Mouse (Mus musculus): ENCODE data around the gene Hao2. TPM values are rescaled to one million over a fixed set of nuclear protein-coding genes. Genes with fewer than 3 reads are reported as not detected.

Gene Hao2
- 20.8 and 30.0 TPM in 2 replicates for total RNA-seq (2014; rRNA removed)
- polyA plus RNA-seq (2012; rRNA removed): 18.7 and 33.7 TPM in 2 replicates

- Histone ChIP-seq H3K27me3 (ENCODE audit: control insufficient read depth, insufficient read depth, low read length) (peaks cover 5% of the 10 kb centered on the region; the same call in 1 of the 2 replicates), H3K4me3 (ENCODE audit: insufficient read depth, low read depth, low read length) (no peak within 1 kb of the TSS), H3K79me2 (ENCODE audit: control insufficient read depth, insufficient read depth, low read length) (no peaks in the 10 kb centered on the region), H3K9ac (ENCODE audit: low read depth, low read length) (no peak within 1 kb of the TSS), H3K27ac (replicated peaks; ENCODE audit: insufficient read depth, low read depth, low read length) (no peak within 1 kb of the TSS), H3K4me1 (ENCODE audit: control insufficient read depth, insufficient read depth, low read length) (no peaks in the 10 kb centered on the region), H3K36me3 (ENCODE audit: control insufficient read depth, insufficient read depth, low read length) (no peaks in the 10 kb centered on the region)
- peak; percentile 57 for DNase-seq (ENCODE audit: extremely low read depth, low read depth, low spot score)
- 25% methylated on average over 3 of the region's 3 CpGs for WGBS
- TF ChIP-seq POLR2A (IDR thresholded peaks at IDR 0.05; ENCODE audit: extremely low read depth, insufficient read depth, low read length) (no peak), CTCF (IDR thresholded peaks at IDR 0.05; ENCODE audit: low read depth, low read length) (no peak)
Observed at GRCm38 (mm10) chr3:98893057-98893772, at the start of gene Hao2. TSS of gene Hao2 (minus strand) at chr3:98893239.

GRCm38 (mm10) chr3:98941601-98942000 is 48.6 kb upstream of the Hao2 start:
- Histone ChIP-seq H3K36me3 (ENCODE audit: control insufficient read depth, insufficient read depth, low read length) (no peaks in the 10 kb centered on the region), H3K4me3 (ENCODE audit: insufficient read depth, low read depth, low read length) (no peak overlapping the region), H3K79me2 (ENCODE audit: control insufficient read depth, insufficient read depth, low read length) (no peaks in the 10 kb centered on the region), H3K4me1 (ENCODE audit: control insufficient read depth, insufficient read depth, low read length) (no peaks in the 10 kb centered on the region), H3K27ac (replicated peaks; ENCODE audit: insufficient read depth, low read depth, low read length) (no peak overlapping the region), H3K9ac (ENCODE audit: low read depth, low read length) (no peak overlapping the region), H3K27me3 (ENCODE audit: control insufficient read depth, insufficient read depth, low read length) (peaks cover 10% of the 10 kb centered on the region; the same call in 1 of the 2 replicates)
- TF ChIP-seq POLR2A (IDR thresholded peaks at IDR 0.05; ENCODE audit: extremely low read depth, insufficient read depth, low read length): no peak
- 45% methylated on average over 10 of the region's 10 CpGs for WGBS
- no peak for DNase-seq (ENCODE audit: extremely low read depth, low read depth, low spot score)

- no peak for TF ChIP-seq POLR2A (IDR thresholded peaks at IDR 0.05; ENCODE audit: extremely low read depth, insufficient read depth, low read length)
- no peak for TF ChIP-seq CTCF (IDR thresholded peaks at IDR 0.05; ENCODE audit: low read depth, low read length)
- H3K9ac ChIP-seq (ENCODE audit: low read depth, low read length): no peak overlapping the region
- H3K27me3 ChIP-seq (ENCODE audit: control insufficient read depth, insufficient read depth, low read length): peaks cover 10% of the 10 kb centered on the region; the same call in 1 of the 2 replicates
- H3K27ac ChIP-seq (replicated peaks; ENCODE audit: insufficient read depth, low read depth, low read length): no peak overlapping the region
- no peak overlapping the region for H3K4me3 ChIP-seq (ENCODE audit: insufficient read depth, low read depth, low read length)
- H3K36me3 ChIP-seq (ENCODE audit: control insufficient read depth, insufficient read depth, low read length): no peaks in the 10 kb centered on the region
- DNase-seq (ENCODE audit: extremely low read depth, low read depth, low spot score): no peak
- H3K4me1 ChIP-seq (ENCODE audit: control insufficient read depth, insufficient read depth, low read length): no peaks in the 10 kb centered on the region
- 20% methylated on average over 24 of the region's 24 CpGs for WGBS
- H3K79me2 ChIP-seq (ENCODE audit: control insufficient read depth, insufficient read depth, low read length): no peaks in the 10 kb centered on the region
Observed at GRCm38 (mm10) chr3:98941066-98941551, 48.1 kb upstream of the Hao2 start.

- peaks cover 12% of the 10 kb centered on the region; the same call in 1 of the 2 replicates for H3K27me3 ChIP-seq (ENCODE audit: control insufficient read depth, insufficient read depth, low read length)
- 85% methylated on average over 4 of the region's 4 CpGs for WGBS
- no peak for TF ChIP-seq CTCF (IDR thresholded peaks at IDR 0.05; ENCODE audit: low read depth, low read length)
- no peak for TF ChIP-seq POLR2A (IDR thresholded peaks at IDR 0.05; ENCODE audit: extremely low read depth, insufficient read depth, low read length)
- H3K4me1 ChIP-seq (ENCODE audit: control insufficient read depth, insufficient read depth, low read length): no peaks in the 10 kb centered on the region
- H3K27ac ChIP-seq (replicated peaks; ENCODE audit: insufficient read depth, low read depth, low read length): no peak overlapping the region
- no peaks in the 10 kb centered on the region for H3K36me3 ChIP-seq (ENCODE audit: control insufficient read depth, insufficient read depth, low read length)
- no peak overlapping the region for H3K9ac ChIP-seq (ENCODE audit: low read depth, low read length)
- no peaks in the 10 kb centered on the region for H3K79me2 ChIP-seq (ENCODE audit: control insufficient read depth, insufficient read depth, low read length)
- DNase-seq (ENCODE audit: extremely low read depth, low read depth, low spot score): no peak
- no peak overlapping the region for H3K4me3 ChIP-seq (ENCODE audit: insufficient read depth, low read depth, low read length)
Observed at GRCm38 (mm10) chr3:98940225-98940624, 47.2 kb upstream of the Hao2 start.

GRCm38 (mm10) chr3:98936446-98936845 is 43.4 kb upstream of the Hao2 start:
- 93% methylated on average over 3 of the region's 3 CpGs for WGBS
- Histone ChIP-seq H3K79me2 (ENCODE audit: control insufficient read depth, insufficient read depth, low read length) (no peaks in the 10 kb centered on the region), H3K9ac (ENCODE audit: low read depth, low read length) (no peak overlapping the region), H3K27me3 (ENCODE audit: control insufficient read depth, insufficient read depth, low read length) (peaks cover 8% of the 10 kb centered on the region; the same call in 1 of the 2 replicates), H3K4me3 (ENCODE audit: insufficient read depth, low read depth, low read length) (no peak overlapping the region), H3K4me1 (ENCODE audit: control insufficient read depth, insufficient read depth, low read length) (peaks cover 18% of the 10 kb centered on the region), H3K27ac (replicated peaks; ENCODE audit: insufficient read depth, low read depth, low read length) (no peak overlapping the region), H3K36me3 (ENCODE audit: control insufficient read depth, insufficient read depth, low read length) (no peaks in the 10 kb centered on the region)
- TF ChIP-seq CTCF (IDR thresholded peaks at IDR 0.05; ENCODE audit: low read depth, low read length): no peak
- TF ChIP-seq POLR2A (IDR thresholded peaks at IDR 0.05; ENCODE audit: extremely low read depth, insufficient read depth, low read length): no peak
- DNase-seq (ENCODE audit: extremely low read depth, low read depth, low spot score): no peak

- H3K36me3 ChIP-seq (ENCODE audit: control insufficient read depth, insufficient read depth, low read length): no peaks in the 10 kb centered on the region
- H3K27me3 ChIP-seq (ENCODE audit: control insufficient read depth, insufficient read depth, low read length): 0 out of 2 replicates have a peak, but pooled peaks cover 2% of the 10 kb centered on the region
- WGBS: 82% methylated on average over 7 of the region's 7 CpGs
- no peak overlapping the region for H3K27ac ChIP-seq (replicated peaks; ENCODE audit: insufficient read depth, low read depth, low read length)
- H3K4me3 ChIP-seq (ENCODE audit: insufficient read depth, low read depth, low read length): no peak overlapping the region
- H3K79me2 ChIP-seq (ENCODE audit: control insufficient read depth, insufficient read depth, low read length): no peaks in the 10 kb centered on the region
- no peak overlapping the region for H3K9ac ChIP-seq (ENCODE audit: low read depth, low read length)
- DNase-seq (ENCODE audit: extremely low read depth, low read depth, low spot score): peak; percentile 2
- peaks cover 18% of the 10 kb centered on the region for H3K4me1 ChIP-seq (ENCODE audit: control insufficient read depth, insufficient read depth, low read length)
- TF ChIP-seq CTCF (IDR thresholded peaks at IDR 0.05; ENCODE audit: low read depth, low read length): no peak
- no peak for TF ChIP-seq POLR2A (IDR thresholded peaks at IDR 0.05; ENCODE audit: extremely low read depth, insufficient read depth, low read length)
Observed at GRCm38 (mm10) chr3:98934601-98935000, 41.6 kb upstream of the Hao2 start.

Measured in liver, adult 2 months (tissue).